Mouse (Mus musculus): ENCODE measurements around the gene H2al1b. TPM values are rescaled to one million over a fixed set of nuclear protein-coding genes. Genes with fewer than 3 reads are reported as not detected.

The H2al1b gene
- total RNA-seq, 2 experiments from 2014 or later: not detected

- DNase-seq: no peak
Measured at GRCm38 (mm10) chrX:11346756-11347155, 44.5 kb downstream of the H2al1b start.

Other genes with a start within 250 kb of the H2al1b start
- gene H2al1a, start 3.2 kb upstream of the H2al1b start, total RNA-seq (2021): not detected
- gene H2al1c, start 3.2 kb downstream of the H2al1b start, total RNA-seq (2021): not detected
- not detected for gene H2al1d, start 6.4 kb downstream of the H2al1b start, total RNA-seq (2021)
- gene H2al1e, start 9.5 kb downstream of the H2al1b start, total RNA-seq (2021): not detected
- gene H2al1f, start 12.7 kb downstream of the H2al1b start, total RNA-seq (2021): not detected
- not detected for gene H2al1g, start 15.8 kb downstream of the H2al1b start, total RNA-seq (2021)
- not detected for gene H2al1h, start 19.1 kb downstream of the H2al1b start, total RNA-seq (2021)
- gene H2al1i, start 22.2 kb downstream of the H2al1b start, total RNA-seq (2021): not detected
- not detected for gene H2al1j, start 25.4 kb downstream of the H2al1b start, total RNA-seq (2021)

All from layer of hippocampus, postnatal 36 days (tissue).